Mouse (Mus musculus) cerebellum, adult (tissue): ENCODE results near the gene Taf4.

Experiments used
- ATAC-seq: cut with Nextera tagmentation; 2 replicates; pipeline ENCODE4 v1.9.2; 2017; ENCODE audit warnings: mild to moderate bottlenecking, moderate library complexity, mixed read lengths; ENCODE audit not compliant: insufficient number of reproducible peaks, low FRiP score, low TSS enrichment

The Taf4 gene

DNA sequence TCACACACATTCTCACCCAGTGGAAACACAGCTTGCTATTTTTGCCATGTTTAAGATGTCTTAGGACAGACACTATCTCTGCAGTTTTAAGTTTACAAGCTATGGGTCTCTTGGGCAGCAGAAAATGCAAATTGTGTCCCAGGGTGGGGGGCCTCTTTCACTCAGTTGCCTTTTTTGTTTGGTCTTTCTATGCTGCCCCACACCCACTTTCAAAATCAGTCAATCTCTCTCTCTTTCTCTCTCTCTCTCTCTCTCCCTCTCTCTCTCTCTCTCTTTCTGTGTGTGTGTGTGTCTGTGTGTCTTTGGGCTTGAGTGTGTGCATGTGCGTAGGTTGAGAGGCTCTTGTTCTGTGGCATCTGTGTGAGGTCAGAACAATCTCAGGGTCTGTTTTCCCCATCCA is 9.2 kb upstream of the Taf4 start:
- no peak for ATAC-seq

DNA sequence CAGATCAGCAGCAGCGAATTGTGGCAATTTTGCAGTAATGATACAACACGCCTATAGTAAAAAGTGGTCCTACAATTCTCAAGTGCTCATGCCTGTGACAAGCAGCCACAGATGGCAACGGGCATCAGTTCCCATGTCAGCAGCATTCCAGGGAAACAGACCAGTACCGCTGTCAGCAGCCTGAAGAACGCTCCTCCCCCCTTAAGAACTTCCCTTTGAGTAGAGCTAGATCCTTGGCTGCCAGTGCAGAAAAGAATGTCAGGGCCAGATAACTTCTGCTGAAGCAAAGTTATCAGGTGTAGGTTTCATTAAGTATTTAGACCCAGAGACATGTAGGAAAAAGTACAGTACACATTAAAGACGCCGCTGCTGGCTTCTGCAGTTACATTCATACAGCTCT is 8.4 kb upstream of the Taf4 start:
- ATAC-seq = no peak

DNA sequence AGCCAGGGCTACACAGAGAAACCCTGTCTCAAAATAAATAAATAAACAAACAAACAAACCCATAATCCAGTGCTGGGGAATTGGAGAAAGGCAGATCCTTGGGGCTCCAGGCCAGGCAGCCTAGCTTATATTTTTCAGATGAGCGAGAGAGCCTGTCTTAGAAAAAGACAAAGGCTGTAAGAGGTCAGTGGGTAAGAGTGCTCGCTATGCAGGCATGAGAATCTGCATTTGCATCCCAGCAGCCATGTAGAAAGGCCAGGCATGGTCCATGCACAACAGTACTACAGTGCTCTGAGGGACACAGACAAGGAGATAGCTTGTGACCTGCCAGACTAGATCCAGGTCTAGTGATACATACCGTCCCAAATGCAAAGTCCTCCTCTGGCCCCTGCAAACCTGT is 6.3 kb upstream of the Taf4 start:
- no peak for ATAC-seq

DNA sequence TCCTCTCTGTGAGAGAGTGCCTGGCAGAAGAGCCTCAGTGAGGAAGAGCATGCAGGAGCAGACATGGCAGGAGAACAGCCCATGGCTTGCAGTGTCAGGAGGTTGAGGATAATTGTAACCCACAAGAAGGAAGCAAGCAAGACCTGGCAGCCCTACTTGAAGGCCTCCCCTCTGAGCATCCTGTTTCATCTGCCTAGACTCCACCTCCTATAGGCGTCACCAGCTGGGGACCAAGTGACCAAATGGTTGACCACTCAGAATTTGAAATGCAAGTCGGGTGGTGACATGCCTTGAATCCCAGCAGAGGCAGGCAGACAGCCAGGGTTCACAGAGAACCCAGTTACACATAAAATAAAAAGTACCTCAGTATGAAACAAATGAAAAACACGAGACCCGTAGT is 4.2 kb upstream of the Taf4 start:
- no peak for ATAC-seq

DNA sequence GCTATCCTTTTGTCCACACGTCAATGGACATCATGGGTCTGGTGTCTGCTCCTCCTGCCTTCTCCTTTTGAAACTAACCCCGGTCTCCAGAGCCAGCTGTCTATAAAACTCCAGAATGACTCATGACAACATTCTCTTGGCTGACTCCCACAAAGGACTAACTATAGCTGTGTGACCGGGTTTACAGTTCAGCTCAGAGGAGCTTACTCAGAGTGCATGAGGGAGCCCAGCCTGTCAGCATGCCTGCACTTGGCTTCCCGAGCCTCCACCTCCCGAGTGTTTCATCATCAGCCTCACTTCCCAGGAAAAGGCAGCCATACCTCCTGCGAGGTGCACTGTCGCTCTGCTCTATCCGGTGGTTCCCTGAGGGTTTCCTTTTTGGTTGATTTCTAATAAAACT is 3.4 kb upstream of the Taf4 start:
- no peak for ATAC-seq

DNA sequence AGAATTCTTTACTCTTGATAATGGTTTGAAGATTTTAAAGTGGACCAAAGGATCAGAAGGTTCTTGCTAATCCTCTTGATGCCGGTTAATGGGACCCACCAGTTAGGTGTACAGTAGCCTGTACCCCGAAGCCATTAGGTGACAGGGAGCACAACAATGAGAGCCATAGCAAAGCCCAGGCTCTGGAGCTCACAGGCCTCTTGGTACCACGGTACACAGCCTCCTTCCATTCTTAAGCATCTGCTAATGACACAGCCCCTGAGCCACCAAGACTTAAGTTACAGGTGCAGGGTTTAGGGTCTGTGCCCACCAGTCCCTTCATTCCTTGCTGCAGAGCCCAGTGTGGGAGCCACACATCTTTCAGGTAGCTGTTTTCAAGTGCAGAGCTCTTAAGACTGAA is 1.8 kb upstream of the Taf4 start:
- no peak for ATAC-seq

DNA sequence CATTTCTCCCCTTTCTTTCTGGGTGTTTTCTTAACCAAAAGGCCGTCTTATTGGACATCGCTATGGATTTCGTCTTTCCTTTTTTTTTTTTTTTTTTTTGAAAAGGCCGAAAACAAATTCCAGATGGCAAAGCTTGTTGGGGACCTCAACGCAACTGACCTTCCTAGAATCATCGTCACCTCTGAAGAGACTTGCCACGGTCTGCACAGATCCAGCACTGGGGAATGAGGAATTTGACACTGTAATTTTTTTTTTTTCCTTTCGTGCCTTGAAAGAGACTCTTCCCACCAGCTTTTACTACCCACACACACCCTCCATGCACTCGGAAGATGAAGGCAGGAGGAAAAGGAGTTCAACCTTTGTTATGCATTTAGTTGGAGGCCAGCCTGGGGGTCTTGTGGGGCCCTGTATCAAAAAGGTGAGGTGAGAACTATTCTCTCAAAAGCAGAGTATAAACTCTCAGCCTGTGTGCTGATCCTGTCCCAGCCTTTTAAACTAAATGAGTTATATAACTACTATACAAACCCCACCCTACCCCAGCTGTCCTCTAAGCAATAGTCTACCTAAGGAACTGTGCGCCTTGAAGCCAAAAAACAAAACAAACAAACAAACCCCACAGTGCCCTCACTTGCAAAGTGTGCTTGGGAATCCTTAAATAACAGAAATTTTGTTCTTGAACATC is 1.0 kb upstream of the Taf4 start:
- ATAC-seq = no peak

DNA sequence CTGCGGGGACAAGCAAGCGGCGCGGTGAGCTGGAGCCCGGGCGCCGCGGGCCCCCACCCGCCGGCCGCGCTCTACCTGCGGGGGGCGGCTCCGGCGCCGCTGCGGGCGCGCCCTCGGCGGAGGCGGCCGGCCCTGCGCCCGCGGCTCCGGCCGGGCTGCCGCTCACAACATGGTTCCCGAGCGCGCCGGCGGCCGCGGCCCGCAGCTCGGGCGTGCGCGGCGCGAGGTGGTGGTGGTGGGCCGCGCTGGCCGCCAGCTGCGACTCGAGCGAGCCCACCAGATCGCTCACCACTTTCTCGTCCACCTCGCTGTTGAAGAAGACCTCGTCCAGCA is 185 bp downstream of the Taf4 start:
- 0 out of 2 replicates have a peak, but pooled peaks have one; percentile 20 for ATAC-seq

DNA sequence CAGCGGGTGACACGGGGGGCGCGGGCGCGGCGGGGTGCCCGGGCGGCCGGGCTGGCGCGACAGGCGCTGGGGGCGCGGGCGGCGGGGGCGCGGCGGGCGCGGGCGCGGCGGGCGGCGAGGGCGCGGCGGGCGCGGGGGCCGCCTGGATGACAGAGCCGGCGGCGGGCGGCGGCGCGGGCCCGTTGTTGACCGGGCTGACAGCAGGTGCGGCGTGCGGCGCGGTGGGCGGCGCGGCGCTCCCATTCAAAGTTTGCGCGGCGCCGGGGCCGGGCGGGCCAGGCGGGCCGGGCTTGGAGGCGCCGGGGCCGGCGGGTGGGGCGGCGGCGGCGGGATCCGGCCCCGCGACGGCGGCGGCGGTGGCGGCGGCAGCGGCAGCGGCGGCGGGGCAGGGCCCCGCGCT is 595 bp downstream of the Taf4 start:
- no peak for ATAC-seq

DNA sequence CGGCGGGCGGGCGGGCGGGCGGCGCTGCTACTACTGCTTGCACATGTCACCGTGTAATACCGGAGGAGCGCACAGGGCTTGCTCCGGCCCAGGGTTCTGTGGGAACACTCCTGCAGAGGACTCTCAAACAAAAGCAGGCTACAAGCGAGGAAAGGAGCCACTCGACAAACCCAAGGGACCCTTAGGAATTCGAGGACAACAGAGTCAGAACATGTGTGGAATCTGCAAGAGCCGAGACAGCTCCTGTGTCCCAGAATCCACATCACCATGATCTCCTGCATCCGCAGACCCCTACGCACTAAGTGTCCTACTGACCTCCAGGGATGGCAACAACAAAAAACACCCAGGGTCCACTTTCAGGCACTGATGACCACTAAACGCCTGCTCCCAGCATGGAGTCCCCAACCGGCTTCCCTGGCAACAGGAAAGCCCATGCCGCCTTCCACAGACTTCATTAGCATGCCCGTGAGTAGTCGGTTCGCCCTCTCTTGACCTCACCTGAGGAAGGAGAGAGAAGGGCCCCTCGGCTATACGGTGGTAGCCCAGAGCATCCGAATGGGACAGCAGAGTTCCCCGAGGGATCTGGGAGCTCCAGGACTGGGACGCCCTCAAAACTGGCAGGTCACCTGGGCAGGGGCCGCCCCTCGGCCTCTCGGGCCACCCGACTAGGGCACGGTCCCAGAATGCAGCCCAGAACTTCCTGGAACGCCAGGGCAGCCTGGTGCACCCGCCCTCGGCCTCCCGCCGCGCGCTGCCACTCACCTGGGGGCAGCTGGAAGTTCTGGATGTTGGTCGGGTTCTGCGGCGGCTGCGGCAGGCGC is 1.6 kb downstream of the Taf4 start:
- ATAC-seq = no peak

DNA sequence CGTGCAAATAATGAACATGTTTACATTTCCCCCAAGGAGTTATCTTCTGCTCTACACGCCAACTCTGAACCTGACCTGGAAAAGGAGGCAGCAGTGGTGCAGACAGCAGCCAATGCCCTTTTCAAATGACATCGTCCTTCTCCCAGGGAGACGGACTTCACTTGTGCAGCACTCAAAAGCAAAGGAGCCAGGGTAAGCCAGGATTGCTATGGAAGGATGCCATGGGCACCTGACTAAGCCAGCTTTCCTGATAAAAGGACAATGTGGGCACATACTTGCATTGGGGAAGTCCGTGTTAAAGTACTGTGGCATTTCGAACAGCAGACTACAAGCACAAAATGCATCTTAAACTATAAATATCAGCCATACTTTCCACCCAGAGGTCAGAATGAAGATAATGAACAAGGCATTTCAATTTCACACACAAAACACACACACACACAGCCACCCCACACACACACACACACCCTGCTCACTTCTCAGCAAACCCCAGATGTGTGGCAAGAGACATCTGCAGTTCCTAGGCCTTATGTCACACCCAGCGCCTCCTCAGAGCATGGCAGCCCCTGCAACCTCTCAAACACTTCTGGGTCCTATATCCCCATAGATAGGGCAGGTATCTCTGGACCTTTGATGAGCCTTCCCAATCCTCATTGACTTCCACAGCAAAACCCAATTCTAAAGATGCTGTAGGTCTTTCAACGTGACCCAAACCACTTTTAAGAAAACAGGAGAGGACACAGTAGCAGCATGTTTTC is 2.4 kb downstream of the Taf4 start:
- no peak for ATAC-seq

DNA sequence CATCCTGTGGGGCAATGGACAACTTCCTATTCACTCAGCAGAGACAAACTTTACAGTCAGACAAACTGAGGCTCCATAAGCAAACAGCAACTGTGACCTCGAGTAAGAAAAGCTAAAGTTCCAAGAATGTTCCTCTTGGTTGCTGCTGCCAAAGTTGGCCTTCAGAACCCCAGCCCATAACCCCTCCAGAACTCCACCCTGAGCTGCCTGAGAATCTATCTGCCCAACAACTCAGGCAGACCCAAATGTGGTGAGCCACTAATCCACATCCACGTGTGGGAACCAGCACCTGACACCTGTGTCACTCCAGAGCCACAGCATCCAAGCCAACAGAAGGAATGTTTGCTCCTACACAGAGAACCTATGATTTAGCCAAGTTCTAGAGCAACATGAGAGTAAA is 4.0 kb downstream of the Taf4 start:
- no peak for ATAC-seq

DNA sequence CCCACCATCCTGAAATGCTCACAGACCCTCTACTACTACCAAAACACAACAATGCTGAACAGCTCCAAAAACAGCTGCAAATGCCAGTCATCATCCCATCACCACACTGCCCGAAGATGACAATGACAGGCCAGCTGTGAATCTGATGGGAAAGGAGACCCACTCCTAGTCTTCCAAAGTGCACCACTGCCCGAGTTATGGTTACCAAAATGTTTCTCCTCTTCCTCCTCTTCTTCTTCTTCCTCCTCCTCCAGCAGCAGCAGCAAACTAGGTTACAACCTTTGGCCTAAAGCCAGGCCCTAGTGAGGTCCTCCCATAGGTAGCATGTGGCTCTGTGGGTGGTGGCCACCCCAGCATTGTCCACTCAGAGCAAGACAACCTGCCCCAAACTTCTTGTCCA is 4.6 kb downstream of the Taf4 start:
- ATAC-seq = no peak

DNA sequence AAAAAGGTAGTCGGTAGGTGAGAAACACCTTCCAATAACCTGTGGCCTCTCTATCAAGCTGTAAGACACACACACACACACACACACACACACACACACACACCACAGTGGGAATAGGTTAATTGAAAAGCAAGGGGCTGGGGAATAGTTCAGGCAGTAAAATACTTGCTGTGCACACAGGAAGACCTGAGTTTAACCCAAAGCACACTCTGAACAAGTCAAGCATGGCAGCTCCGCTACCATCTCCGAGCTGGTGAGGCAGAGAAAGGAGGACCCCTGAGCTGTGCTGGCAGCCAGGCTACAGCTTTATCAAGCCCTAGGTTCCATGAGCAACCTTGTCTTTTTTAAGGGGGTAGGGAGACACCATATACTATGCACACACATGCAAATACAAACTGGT is 7.3 kb downstream of the Taf4 start:
- no peak for ATAC-seq

DNA sequence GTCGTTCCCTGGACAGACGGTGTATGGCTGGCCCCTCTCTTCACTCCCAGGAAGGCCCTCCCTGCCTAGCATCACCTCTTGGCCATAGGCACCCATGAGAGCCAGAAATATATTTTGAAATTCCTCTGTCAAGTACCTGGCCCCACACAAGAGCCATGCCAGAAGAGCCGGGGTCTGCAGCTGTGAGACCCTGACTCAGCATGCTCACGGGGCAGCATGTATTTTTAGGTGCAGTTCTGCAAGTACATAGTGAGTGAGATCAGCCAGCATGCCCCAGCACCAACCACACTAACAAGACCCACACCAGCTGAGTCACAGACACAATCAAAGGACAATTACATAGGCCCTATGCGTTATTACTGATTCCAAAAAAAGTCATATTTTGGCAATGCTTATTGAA is 8.8 kb downstream of the Taf4 start:
- no peak for ATAC-seq

DNA sequence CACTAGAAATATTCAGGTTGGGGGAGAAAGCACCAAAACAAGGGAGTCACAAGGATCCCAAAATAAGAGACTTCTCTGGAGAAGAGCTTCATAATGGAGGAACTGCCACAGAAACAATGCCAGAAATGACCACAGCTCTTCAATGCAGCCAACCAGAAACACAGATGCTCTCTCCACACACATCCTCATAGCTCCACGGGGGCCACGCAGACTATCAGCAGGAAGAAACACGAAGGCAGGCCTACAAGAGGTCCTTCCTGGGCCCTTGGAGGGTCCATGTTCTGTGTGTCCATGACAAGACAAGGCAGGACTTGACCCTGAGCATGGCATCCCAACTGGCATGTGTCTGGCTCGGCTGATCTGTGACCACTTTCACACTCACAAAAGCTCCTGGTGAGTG is 15.0 kb downstream of the Taf4 start:
- ATAC-seq = no peak

DNA sequence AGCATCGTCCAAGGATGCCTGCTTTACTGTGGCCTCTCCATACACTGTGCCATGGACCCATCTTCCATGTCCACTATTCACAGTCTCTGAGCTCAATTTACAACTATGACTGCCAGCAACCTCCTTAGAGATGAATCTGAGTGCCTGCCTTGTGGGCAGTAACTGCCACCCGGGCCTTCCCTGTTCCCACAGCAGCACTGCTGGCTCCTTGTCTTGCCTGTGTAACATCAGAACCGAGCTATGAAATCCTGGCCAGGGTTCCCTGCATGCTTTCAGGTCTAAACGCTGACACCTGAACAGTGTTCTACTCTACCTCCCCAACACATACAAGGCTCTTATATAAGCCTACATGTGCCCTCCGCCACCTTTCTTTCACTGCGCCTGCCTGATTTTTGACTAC is 16.1 kb downstream of the Taf4 start:
- ATAC-seq = no peak

DNA sequence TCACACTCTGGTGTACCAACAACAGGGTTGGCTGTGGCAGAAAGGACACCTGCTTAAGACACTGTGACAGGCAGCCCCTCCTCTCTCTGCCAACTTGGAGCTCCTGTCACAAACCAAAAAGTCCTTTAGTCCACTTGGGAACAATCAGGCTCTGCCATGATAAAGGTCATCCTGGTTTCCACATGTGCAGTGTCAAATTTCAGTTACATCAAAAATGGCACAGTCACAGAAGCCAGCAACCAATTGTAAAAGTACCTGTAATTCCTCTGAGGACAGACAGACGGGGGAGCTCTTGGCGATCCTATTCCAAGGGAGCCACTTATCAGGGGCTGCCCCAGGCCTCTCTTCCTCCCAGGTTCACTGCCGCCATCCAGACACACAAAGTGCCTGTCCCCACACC is 17.1 kb downstream of the Taf4 start:
- ATAC-seq = no peak

DNA sequence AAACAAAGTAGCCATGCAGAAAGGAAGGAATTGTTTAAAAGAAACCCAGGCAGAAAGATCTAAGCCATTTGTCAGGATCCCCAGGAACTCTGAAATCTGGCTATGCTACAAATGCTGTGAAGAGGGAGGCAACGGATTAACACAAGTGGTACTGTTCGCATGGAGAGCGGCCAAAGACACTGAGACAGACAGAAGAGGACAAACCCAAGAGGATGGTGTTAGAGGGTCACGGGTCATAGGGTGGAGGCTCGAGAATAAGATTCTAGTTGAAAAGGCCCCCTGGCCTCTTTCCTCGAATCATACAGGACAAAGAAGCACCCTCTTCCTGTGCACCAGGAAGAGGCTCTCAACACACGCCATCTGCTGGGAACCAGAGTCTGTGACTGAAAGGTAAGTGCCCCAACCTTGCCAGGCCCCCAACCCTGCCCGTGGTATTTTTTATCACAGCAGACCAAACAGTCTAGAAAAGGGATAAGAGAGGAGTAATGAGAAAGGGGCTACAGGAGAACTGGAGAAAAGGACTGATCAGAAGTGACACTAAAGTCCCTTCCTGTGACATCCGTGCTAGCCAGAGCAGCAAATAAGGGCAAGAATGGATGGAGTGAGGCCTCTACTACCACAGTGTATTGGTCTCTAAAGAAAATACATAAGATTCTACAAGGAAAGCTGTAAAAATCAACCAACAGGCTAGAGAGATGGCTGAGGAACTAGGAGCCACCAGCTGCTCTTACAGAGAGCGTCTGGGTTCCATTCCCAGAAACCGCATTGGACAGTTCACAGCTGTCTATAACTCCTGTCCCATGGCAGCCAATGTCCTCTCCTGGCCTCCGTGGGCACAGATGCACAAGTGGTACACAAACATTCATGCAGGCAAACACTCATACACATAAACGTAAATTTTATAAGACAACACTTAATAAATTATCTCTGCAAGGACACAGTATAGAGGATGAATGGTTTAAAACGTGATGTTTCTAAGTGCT is 24.6 kb downstream of the Taf4 start:
- ATAC-seq = no peak

DNA sequence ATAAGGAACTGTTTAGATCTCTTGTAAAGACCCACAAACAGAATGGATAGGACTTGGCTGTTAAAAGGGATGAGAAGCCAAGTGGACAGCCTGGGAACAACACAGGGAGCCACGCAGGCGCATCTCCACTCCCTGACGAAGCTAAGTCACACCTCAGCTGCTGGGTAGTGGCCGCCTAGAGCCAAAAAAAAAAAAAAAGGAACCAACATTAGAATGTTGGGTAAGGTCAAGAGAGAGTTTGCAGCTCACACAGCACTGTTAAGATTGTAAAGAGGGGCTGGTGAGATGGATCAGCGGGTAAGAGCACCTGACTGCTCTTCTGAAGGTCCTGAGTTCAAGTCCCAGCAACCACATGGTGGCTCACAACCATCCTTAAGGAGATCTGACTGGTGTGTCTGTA is 27.6 kb downstream of the Taf4 start:
- ATAC-seq = peak; percentile 42; the same call in 1 of the 2 replicates
